Mouse (Mus musculus): ENCODE measurements around the gene Tor4a. TPM values are rescaled to one million over a fixed set of nuclear protein-coding genes. Genes with fewer than 3 reads are reported as not detected.

The Tor4a gene
- polyA plus RNA-seq, 1 experiment from 2014 or later: 13.8 TPM

DNA sequence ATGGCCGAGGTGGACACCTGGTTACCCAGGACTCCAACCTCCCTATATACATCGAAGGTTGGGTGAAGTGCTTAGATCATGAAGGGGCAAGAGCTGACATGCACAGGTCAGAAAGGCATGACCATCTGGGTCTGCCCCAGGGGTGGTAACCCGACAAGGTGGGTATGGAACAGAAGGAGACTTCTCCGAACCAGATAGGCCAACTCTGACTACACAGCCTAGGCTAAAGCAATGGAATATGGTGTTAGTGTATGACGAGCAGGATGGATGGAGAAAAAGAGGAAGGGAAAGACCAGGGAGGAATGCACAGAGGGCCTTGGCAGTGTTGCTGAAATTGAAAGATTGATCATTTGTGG lies 10.1 kb downstream of the Tor4a start:
- no peak overlapping the region for H3K27ac ChIP-seq (ENCODE audit: low read length)
- no peaks in the 10 kb centered on the region for H3K36me3 ChIP-seq (ENCODE audit: insufficient read depth, low read length)
- peak overlapping the region; percentile 90 for H3K4me2 ChIP-seq (replicated peaks; ENCODE audit: low read depth, low read length)
- no peak for ATAC-seq
- H3K9ac ChIP-seq (replicated peaks; ENCODE audit: low read depth): no peak overlapping the region
- H3K27me3 ChIP-seq (replicated peaks; ENCODE audit: insufficient read depth, low read length): 0 out of 2 replicates have a peak, but pooled peaks cover 4% of the 10 kb centered on the region
- H3K9me3 ChIP-seq (ENCODE audit: low read length): no peaks in the 10 kb centered on the region
- H3K4me1 ChIP-seq (ENCODE audit: insufficient read depth, low read depth, low read length): no peaks in the 10 kb centered on the region
- no peak for TF ChIP-seq EP300 (IDR thresholded peaks at IDR 0.05)
- no peak for TF ChIP-seq CTCF (IDR thresholded peaks at IDR 0.05)
- H3K4me3 ChIP-seq (ENCODE audit: low read depth, low read length): peak overlapping the region; percentile 31; the same call in 1 of the 2 replicates
- DNase-seq (ENCODE audit: low spot score): no peak
- 40% methylated on average over 5 of the region's 5 CpGs for WGBS

DNA sequence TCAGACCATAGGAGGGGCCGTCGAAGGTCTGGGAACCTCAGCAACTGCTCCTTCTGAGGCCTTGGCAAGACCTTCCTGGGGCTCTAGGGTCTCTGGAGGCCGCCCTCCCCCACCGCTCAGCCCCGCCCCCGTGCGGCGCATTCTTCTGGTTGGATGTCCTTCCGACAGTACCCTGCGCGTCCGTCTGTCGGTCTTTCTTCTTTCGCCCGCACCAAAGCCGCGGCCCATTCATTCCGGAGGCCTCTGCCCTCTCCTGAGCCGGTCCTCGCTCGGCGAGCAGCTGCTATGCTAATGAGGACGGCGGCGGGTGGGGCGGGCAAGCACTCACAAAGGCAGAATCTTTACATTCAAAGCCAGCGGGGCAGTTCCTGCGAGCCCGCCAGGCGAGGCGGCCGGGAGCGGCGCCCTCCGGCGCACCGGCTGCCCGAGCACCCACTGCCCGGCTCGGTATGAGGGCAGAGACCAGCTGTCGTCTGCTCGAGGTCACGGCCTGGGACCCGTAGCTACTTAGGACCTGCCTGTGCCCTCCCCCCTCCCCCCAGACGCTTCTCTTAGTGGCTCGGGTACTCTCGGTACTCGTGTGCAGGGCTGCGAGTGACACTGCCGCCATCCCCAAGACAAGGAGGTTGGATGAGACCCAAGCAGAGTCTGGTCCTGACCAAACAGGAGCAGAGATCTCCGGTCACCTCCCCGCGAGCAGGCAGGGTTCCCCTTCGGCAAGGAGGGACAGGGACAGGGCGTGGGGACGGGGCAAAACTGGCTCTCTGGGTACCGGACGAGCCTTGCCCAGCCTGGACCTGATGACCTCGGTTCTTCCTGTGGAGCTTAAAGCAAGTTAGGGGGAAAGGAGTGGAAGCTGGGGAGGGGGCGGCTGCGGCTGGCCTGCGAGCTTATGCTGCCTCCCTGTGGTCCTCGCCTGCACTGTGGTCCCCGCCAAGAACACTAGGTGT lies 10.8 kb downstream of the Tor4a start:
- DNase-seq (ENCODE audit: low spot score): peak; percentile 74
- H3K27ac ChIP-seq (ENCODE audit: low read length): peak overlapping the region; percentile 58
- H3K4me1 ChIP-seq (ENCODE audit: insufficient read depth, low read depth, low read length): no peaks in the 10 kb centered on the region
- no peaks in the 10 kb centered on the region for H3K9me3 ChIP-seq (ENCODE audit: low read length)
- H3K4me3 ChIP-seq (ENCODE audit: low read depth, low read length): peak overlapping the region; percentile 31
- peak overlapping the region; percentile 90 for H3K4me2 ChIP-seq (replicated peaks; ENCODE audit: low read depth, low read length)
- ATAC-seq: peak; percentile 61
- H3K27me3 ChIP-seq (replicated peaks; ENCODE audit: insufficient read depth, low read length): 0 out of 2 replicates have a peak, but pooled peaks cover 10% of the 10 kb centered on the region
- peak; percentile 67 for TF ChIP-seq CTCF (IDR thresholded peaks at IDR 0.05)
- TF ChIP-seq EP300 (IDR thresholded peaks at IDR 0.05): no peak
- WGBS: 1% methylated on average over 61 of the region's 64 CpGs
- H3K36me3 ChIP-seq (ENCODE audit: insufficient read depth, low read length): no peaks in the 10 kb centered on the region
- H3K9ac ChIP-seq (replicated peaks; ENCODE audit: low read depth): peak overlapping the region; percentile 35

DNA sequence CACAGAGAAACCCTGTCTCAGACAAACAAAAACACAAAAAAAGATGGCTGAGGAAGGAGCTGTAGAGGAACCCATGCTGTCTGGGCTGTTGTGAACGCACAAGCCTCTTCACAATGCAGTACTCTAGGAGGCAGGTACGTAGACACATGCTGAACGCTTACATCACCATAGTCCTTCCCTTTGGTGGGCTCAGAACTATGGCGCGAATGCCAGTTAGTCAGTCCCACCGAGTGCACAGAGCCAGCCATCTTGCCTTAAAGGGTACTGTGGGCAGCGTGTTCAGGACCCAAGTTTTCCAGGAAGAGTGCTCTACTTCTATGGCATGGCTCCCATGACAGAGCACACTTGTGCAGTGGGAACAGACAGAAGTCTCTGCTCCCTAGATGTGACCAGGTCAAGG lies 12.2 kb downstream of the Tor4a start:
- no peaks in the 10 kb centered on the region for H3K9me3 ChIP-seq (ENCODE audit: low read length)
- H3K27ac ChIP-seq (ENCODE audit: low read length): no peak overlapping the region
- ATAC-seq: no peak
- H3K36me3 ChIP-seq (ENCODE audit: insufficient read depth, low read length): no peaks in the 10 kb centered on the region
- WGBS: 96% methylated on average over 7 of the region's 7 CpGs
- no peak overlapping the region for H3K4me3 ChIP-seq (ENCODE audit: low read depth, low read length)
- H3K4me1 ChIP-seq (ENCODE audit: insufficient read depth, low read depth, low read length): no peaks in the 10 kb centered on the region
- no peak overlapping the region for H3K9ac ChIP-seq (replicated peaks; ENCODE audit: low read depth)
- H3K4me2 ChIP-seq (replicated peaks; ENCODE audit: low read depth, low read length): no peak overlapping the region
- DNase-seq (ENCODE audit: low spot score): no peak
- 0 out of 2 replicates have a peak, but pooled peaks cover 15% of the 10 kb centered on the region for H3K27me3 ChIP-seq (replicated peaks; ENCODE audit: insufficient read depth, low read length)
- TF ChIP-seq CTCF (IDR thresholded peaks at IDR 0.05) (no peak), EP300 (IDR thresholded peaks at IDR 0.05) (no peak)

DNA sequence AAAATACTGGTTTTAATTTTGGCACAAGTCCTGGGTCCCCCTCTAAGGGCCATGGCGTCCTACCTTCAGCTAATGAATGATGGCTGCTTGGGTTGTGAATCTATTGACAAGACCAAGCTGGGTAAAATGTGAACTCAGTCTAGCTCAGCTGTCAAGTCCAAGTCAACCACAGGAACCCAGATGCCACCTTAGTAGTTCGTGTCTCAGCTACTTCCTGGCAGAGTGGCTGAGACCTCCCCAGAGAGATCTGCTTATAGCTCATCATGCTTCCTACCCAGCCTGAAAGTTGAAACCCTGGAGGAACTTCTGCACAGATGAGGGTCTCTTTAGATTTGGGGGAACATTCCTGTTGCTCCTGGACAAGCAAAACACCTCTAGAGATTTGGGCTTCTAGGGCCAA lies 13.3 kb downstream of the Tor4a start:
- no peak overlapping the region for H3K9ac ChIP-seq (replicated peaks; ENCODE audit: low read depth)
- 0 out of 2 replicates have a peak, but pooled peaks cover 16% of the 10 kb centered on the region for H3K27me3 ChIP-seq (replicated peaks; ENCODE audit: insufficient read depth, low read length)
- no peaks in the 10 kb centered on the region for H3K36me3 ChIP-seq (ENCODE audit: insufficient read depth, low read length)
- 66% methylated on average over 2 of the region's 2 CpGs for WGBS
- ATAC-seq: no peak
- DNase-seq (ENCODE audit: low spot score): no peak
- no peak overlapping the region for H3K27ac ChIP-seq (ENCODE audit: low read length)
- no peaks in the 10 kb centered on the region for H3K9me3 ChIP-seq (ENCODE audit: low read length)
- no peaks in the 10 kb centered on the region for H3K4me1 ChIP-seq (ENCODE audit: insufficient read depth, low read depth, low read length)
- no peak overlapping the region for H3K4me3 ChIP-seq (ENCODE audit: low read depth, low read length)
- peak overlapping the region; percentile 91 for H3K4me2 ChIP-seq (replicated peaks; ENCODE audit: low read depth, low read length)
- TF ChIP-seq CTCF (IDR thresholded peaks at IDR 0.05) (no peak), EP300 (IDR thresholded peaks at IDR 0.05) (no peak)

DNA sequence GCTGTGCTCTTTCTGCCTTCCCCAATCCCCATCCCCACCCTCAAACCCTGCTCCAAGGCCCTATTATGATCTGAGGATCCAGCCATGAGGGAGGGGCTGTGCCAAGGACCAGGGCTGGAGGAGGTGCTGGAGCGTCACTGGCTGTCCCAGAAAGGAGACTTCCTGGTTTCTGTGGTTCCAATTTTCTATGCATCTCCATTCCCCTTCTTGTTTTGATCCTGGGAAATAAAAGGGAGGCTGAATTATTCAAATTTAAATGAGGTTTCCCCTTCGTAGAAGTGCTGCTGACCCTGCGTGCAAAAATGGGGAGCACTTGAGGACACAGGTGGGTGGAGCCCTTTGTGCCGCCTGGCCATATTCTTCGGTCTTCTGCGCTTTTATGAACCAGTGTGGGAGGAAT lies 14.0 kb downstream of the Tor4a start:
- H3K4me3 ChIP-seq (ENCODE audit: low read depth, low read length): peak overlapping the region; percentile 63
- H3K4me1 ChIP-seq (ENCODE audit: insufficient read depth, low read depth, low read length): peaks cover 6% of the 10 kb centered on the region; the same call in 1 of the 2 replicates
- H3K9me3 ChIP-seq (ENCODE audit: low read length): no peaks in the 10 kb centered on the region
- H3K27ac ChIP-seq (ENCODE audit: low read length): no peak overlapping the region
- DNase-seq (ENCODE audit: low spot score) (no peak), ATAC-seq (no peak)
- H3K9ac ChIP-seq (replicated peaks; ENCODE audit: low read depth): 0 out of 2 replicates have a peak overlapping the region, but pooled peaks have one; percentile 16
- H3K4me2 ChIP-seq (replicated peaks; ENCODE audit: low read depth, low read length): peak overlapping the region; percentile 91
- H3K36me3 ChIP-seq (ENCODE audit: insufficient read depth, low read length): no peaks in the 10 kb centered on the region
- 26% methylated on average over 6 of the region's 6 CpGs for WGBS
- TF ChIP-seq EP300 (IDR thresholded peaks at IDR 0.05): no peak
- no peak for TF ChIP-seq CTCF (IDR thresholded peaks at IDR 0.05)
- 0 out of 2 replicates have a peak, but pooled peaks cover 16% of the 10 kb centered on the region for H3K27me3 ChIP-seq (replicated peaks; ENCODE audit: insufficient read depth, low read length)

DNA sequence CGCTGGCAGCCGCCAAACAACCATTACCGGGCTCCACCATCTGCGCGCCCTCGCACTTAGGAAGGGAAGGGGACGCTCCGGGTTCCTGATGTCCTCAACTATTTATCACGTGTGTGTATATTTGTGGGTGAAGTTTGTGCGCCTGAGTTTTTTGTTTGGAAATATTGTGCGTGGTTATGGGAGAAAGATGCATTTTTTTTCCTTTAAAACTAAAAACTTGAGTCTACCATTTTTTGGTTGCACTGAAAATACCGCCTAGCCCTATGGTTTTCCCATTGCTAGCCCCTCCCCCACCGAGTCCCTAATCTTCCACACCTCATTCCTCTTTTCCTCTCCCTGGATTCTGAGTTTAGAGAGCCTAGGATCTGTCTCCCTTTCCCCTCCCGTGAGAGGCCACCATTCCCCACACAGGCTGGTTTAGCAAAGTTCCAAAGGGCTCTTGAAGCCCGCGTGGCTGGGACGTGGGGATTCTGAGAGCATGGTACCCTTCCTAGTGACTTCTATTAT lies 14.7 kb downstream of the Tor4a start:
- WGBS: 1% methylated on average over 17 of the region's 17 CpGs
- ATAC-seq (no peak), DNase-seq (ENCODE audit: low spot score) (no peak)
- Histone ChIP-seq H3K4me2 (replicated peaks; ENCODE audit: low read depth, low read length) (peak overlapping the region; percentile 91), H3K4me1 (ENCODE audit: insufficient read depth, low read depth, low read length) (peaks cover 13% of the 10 kb centered on the region; the same call in 1 of the 2 replicates), H3K27me3 (replicated peaks; ENCODE audit: insufficient read depth, low read length) (0 out of 2 replicates have a peak, but pooled peaks cover 16% of the 10 kb centered on the region), H3K9ac (replicated peaks; ENCODE audit: low read depth) (peak overlapping the region; percentile 58), H3K36me3 (ENCODE audit: insufficient read depth, low read length) (no peaks in the 10 kb centered on the region), H3K4me3 (ENCODE audit: low read depth, low read length) (peak overlapping the region; percentile 63), H3K27ac (ENCODE audit: low read length) (peak overlapping the region; percentile 89), H3K9me3 (ENCODE audit: low read length) (no peaks in the 10 kb centered on the region)
- TF ChIP-seq EP300 (IDR thresholded peaks at IDR 0.05) (no peak), CTCF (IDR thresholded peaks at IDR 0.05) (no peak)
